Mouse (Mus musculus): Measurements from ENCODE around the gene Borcs6.

Borcs6 gene

DNA sequence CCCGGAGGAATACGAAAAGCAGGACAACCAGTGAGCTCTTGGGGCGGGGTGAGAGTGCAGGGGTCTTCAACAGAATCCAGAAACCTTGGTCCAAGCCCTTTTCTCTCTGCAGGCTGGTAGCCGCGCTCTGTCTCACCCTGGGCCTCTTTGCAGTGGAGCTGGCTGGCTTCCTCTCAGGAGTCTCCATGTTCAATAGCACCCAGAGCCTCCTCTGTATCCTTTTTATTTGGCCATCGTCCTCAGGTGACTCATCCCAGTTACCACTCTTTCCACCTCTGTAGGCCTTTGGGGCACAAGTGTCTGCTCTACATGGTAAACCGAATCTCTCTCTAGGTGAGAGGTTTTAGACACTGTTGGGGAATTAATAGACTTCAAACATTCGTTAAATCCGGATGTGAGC is 11.7 kb downstream of the Borcs6 start:
- no peak for DNase-seq (ENCODE audit: low spot score)

GRCm38 (mm10) chr11:69072234-69072633 is 12.7 kb downstream of the Borcs6 start:
- no peak for DNase-seq (ENCODE audit: low spot score)

GRCm38 (mm10) chr11:69072666-69073064 is 13.1 kb downstream of the Borcs6 start:
- no peak for DNase-seq (ENCODE audit: low spot score)

DNA sequence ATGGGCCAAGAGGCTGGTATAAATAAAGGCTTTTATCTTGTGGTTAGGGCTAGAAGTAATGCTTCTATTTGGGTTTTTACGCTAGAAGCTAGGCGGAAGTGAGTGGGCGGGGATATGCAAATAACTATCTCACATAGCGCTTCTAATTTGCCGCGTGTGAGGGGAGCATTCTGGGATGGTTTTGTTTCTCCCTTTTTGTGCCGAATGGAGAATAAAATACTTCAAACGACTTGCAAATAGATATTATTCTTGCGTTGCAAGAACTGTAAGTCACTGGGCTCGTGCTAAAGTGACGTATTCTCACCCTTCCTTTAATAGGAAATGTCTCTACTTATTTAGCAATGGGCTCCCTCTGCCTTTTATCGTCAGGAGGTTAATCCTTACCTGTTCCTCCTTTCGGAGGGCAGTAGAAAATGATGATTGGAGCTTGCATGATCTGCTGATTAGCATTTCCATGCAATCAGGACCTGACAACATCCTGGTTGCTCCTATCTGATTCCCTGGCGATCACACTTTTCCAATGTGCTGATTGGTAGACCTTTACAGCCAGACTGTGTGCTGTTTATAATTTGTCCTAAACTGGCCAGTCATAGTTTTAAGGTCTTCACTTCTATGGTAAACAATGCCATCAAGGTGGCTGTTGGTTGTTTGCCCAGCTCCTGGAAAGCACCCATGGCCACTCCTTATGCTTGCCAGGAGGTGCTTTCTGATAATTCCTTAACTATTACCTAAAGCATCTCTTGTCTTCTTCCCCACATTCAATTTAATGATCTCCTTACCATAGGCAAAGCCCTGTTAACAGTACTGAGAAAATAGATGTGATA is 13.8 kb downstream of the Borcs6 start:
- peak; percentile 77 for DNase-seq (ENCODE audit: low spot score)

- DNase-seq (ENCODE audit: low spot score): no peak
Measured at GRCm38 (mm10) chr11:69073951-69074775, 14.6 kb downstream of the Borcs6 start.

GRCm38 (mm10) chr11:69074776-69075069 is 15.2 kb downstream of the Borcs6 start:
- DNase-seq (ENCODE audit: low spot score): no peak

- DNase-seq (ENCODE audit: low spot score): no peak
Measured at GRCm38 (mm10) chr11:69075764-69076479, 16.4 kb downstream of the Borcs6 start.

- DNase-seq (ENCODE audit: low spot score): no peak
Measured at GRCm38 (mm10) chr11:69076572-69076971, 17.1 kb downstream of the Borcs6 start.

GRCm38 (mm10) chr11:69077316-69077715 is 17.8 kb downstream of the Borcs6 start:
- DNase-seq (ENCODE audit: low spot score): no peak

DNA sequence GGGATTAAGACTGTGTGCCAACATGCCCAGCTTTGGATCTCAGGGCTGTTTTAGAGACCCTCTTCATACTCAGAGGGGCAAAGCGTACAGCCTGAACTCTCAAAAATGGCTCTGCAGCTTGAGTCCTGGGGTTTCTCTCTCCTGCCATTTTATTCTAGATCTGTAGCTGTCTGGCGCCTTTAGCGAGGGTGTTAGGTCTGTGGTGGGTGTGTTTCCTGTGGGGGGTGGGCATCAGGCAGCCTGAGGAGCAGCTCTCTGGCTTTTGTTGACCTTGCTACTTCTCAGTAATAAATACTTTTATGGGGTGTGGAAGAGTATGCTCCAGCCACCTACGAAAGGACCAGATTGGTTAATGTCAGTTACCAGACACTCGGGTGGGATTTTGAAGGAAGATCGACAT is 18.5 kb downstream of the Borcs6 start:
- DNase-seq (ENCODE audit: low spot score): no peak

GRCm38 (mm10) chr11:69078805-69079438 is 19.4 kb downstream of the Borcs6 start:
- no peak for DNase-seq (ENCODE audit: low spot score)

DNA sequence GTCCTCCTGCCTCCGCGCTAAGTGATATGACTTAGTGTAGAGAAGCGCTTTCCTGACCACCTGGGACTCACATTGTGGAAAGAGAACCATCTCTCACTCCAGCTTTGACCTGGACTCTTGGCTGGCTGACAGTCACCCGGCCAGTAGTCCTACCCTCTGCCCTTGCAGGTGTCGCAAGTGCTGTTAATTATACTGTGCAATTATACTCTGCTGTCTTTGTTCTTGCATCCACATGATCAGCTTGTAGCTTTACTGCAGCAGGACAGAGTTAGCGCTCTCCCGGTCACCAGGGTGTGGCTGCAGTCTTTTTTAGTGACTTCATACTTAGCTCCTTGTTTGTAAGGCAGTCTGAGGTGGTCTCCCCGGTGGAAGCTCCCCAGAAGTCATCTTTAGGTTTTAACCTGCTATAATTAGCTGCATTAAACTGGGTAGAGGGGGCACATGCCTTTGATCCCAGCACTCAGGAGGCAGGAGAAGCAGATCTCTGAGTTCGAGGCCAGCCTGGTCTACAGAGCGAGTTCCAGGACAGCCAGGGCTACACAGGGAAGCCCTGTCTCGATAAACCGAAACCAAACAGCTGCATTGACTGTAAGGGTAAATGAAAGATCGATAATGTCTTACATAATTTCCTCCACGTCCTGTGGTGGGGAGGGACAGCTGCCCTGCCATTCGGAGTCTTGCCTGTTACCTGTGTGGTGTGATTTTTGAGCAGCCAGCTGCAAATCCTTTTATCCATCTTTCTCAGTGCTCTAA is 20.8 kb downstream of the Borcs6 start:
- no peak for DNase-seq (ENCODE audit: low spot score)

DNA sequence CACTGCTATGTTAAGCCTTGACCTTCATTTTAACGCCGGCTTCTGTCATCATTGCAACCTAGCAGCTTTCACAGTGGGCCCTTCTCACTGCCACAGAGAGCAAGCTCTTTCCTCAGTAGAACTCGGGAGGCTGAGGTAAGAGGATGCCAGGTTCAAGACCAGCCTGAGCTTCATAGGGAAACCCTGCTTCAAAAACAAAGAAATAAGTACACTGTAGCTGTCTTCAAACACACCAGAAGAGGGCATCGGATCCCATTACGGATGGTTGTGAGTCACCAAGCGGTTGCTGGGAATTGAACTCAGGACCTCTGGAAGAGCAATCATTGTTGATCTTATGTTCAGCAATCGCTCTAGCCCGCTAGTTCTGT is 21.3 kb downstream of the Borcs6 start:
- no peak for DNase-seq (ENCODE audit: low spot score)

- DNase-seq (ENCODE audit: low spot score): no peak
Measured at GRCm38 (mm10) chr11:69081613-69082012, 22.1 kb downstream of the Borcs6 start.

DNA sequence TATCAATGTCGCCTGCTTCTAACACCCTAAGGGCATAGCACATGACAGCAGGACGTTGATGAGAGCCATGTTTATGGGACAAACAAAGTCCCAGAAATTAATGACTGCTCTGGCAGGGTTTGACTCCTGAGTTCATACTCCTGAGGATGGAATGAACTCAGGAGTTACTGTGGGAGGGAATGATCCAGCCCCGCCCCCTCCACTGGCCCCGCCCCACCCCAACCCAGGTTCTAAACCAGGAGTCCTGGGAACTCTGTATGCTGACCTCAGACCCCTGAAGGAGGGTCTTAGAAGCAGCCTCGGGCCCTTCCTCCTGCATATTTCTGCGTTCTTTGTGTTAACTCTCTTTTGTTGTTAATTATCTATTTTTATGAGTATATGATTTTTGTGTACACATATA is 26.1 kb downstream of the Borcs6 start:
- DNase-seq (ENCODE audit: low spot score): no peak

DNA sequence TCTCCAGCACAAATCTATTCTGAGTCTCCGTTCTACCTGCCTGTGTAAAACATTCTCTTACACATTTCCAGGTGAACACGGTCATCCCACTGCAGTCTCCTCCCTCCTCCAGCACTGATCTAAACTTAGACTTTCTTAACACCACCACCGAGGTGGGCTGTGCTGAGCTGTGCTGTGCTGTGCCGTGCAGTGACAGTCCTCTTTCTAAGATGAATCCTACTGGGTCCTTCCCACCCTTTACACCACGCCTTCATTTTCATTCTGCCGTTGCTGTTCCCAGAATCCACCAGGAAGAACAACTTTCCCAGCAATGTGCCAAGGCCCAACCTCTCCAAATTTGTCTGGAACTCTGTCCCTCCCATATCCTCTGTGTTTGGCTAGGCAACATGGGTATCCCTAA is 26.9 kb downstream of the Borcs6 start:
- no peak for DNase-seq (ENCODE audit: low spot score)

DNA sequence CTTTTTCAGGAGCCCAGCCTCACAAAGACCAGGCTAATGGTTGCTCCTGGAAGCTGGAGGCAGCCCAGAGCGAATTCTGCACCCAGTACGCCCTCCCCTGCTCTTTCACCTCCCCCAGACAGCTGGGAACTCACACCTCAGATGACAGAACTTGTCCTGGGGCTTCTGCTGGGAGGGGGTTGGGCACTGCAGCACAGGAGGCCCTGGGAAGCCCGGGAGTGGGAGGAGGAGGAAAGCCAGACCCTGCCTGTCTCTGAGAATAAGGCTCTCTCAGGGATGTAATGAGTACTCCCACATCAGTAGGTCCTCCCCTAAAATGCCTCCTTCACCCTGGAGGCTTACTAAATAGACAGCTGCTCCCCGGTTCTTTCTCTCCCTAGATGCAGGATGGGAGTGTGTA is 27.6 kb downstream of the Borcs6 start:
- DNase-seq (ENCODE audit: low spot score): no peak

GRCm38 (mm10) chr11:69087597-69087996 is 28.1 kb downstream of the Borcs6 start:
- no peak for DNase-seq (ENCODE audit: low spot score)

GRCm38 (mm10) chr11:69088103-69088855 is 28.8 kb downstream of the Borcs6 start, which contains the start of gene Vamp2:
Gene Vamp2, plus strand, starts transcription at chr11:69088490.
- DNase-seq (ENCODE audit: low spot score): peak; percentile 80

GRCm38 (mm10) chr11:69088856-69089615 is 29.5 kb downstream of the Borcs6 start:
- DNase-seq (ENCODE audit: low spot score): peak; percentile 37
